Mouse (Mus musculus) limb, embryonic 12.5 days (tissue): ENCODE measurements around the gene Gng8. TPM values are rescaled to one million over a fixed set of nuclear protein-coding genes. Genes with fewer than 3 reads are reported as not detected.

Experiments
- ATAC-seq: fragments of 200-750 bp; cut with Nextera tagmentation; 2 replicates; pipeline ENCODE4 v1.8.0; 2017; ENCODE audit warnings: low read depth, moderate TSS enrichment; ENCODE audit not compliant: insufficient number of reproducible peaks, insufficient read depth, low FRiP score, low TSS enrichment
- H3K27ac ChIP-seq: fragments of 300-500 bp; sonication (generic); 2 replicates; pipeline ENCODE4 v1.5.1; 2016; ENCODE audit warnings: mild to moderate bottlenecking, moderate library complexity
- H3K27me3 ChIP-seq: fragments of 300-500 bp; sonication (generic); 2 replicates; pipeline ENCODE4 v1.6.1; 2016; ENCODE audit warnings: mild to moderate bottlenecking, moderate library complexity
- H3K36me3 ChIP-seq: fragments of 300-500 bp; sonication (generic); 2 replicates; pipeline ENCODE4 v1.6.1; 2016; ENCODE audit warnings: mild to moderate bottlenecking, moderate library complexity
- H3K4me1 ChIP-seq: fragments of 300-500 bp; sonication (generic); replicated peaks from 2 replicates; pipeline ENCODE4 v1.6.1; 2016
- H3K4me2 ChIP-seq: fragments of 300-500 bp; sonication (generic); 2 replicates; pipeline ENCODE4 v1.6.1; 2016; ENCODE audit warnings: mild to moderate bottlenecking, moderate library complexity
- H3K4me3 ChIP-seq: fragments of 300-500 bp; sonication (generic); replicated peaks from 2 replicates; pipeline ENCODE4 v1.5.1; 2016; ENCODE audit warnings: mild to moderate bottlenecking
- H3K9ac ChIP-seq: fragments of 300-500 bp; sonication (generic); replicated peaks from 2 replicates; pipeline ENCODE4 v1.6.1; 2016; ENCODE audit warnings: mild to moderate bottlenecking, moderate library complexity
- H3K9me3 ChIP-seq: fragments of 300-500 bp; sonication (generic); 2 replicates; pipeline ENCODE4 v1.6.1; 2016; ENCODE audit warnings: mild to moderate bottlenecking, moderate library complexity
- whole genome bisulfite sequencing: fragments of 180-500 bp; shearing (Covaris S2); methylation state at CpG from one replicate; pipeline ENCODE4 v1.1.7; 2016; 5-methylcytosine and 5-hydroxymethylcytosine counted together
- polyA plus RNA-seq: library from polyadenylated mRNA; unstranded; fragments of >200 nt; fragmentation: Nextera tagmentation; extraction: Ambion mirVana; gene quantifications from 2 replicates; pipeline ENCODE4 v1.2.1, GENCODE M21; 2016

Gene Gng8
- polyA plus RNA-seq, 1 experiment from 2014 or later: 13.2 TPM

DNA sequence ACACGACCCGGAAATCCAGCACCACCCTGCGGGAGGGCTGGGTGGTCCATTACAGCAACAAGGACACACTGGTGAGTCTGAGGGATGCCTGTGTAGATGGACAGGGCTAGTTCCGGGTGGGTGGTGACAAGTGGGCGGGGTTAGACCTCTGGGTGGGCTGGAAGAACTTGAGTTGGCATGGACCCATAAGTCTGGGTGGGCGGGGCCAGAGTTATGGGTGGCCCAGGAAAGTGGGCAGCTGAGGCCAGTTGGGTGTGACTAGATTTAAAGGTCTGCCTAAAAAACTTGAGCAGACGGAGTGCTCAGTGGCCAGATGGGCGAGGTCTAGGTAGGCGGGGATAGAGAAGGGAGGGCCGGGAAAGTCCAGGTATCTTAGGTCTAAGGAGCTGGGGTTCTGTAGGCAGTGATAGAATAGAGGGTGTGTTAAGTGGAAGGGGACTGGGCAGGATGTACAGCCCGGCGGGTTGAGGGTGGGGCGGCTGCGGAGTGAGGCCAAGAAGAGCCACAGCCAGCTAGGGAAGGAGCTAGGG is 38.2 kb upstream of the Gng8 start:
- peak; percentile 13; the same call in 1 of the 2 replicates for ATAC-seq

DNA sequence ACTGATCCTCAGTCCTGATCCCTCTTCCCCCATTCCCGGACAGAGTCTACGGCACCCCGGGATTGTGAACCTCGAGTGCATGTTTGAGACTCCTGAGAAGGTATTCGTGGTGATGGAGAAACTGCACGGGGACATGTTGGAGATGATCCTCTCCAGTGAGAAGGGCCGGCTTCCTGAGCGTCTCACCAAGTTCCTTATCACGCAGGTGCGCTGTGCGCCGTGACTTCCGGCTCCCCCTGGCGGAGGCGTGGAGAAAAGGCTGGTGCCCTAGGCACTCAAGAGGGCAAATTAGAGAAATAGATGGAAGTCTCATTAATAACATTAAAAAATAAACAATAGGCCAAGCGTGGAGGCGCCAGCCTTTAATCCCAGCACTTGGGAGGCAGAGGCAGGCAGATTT is 33.2 kb upstream of the Gng8 start:
- Histone ChIP-seq H3K27ac (no peak overlapping the region), H3K4me1 (no peaks in the 10 kb centered on the region), H3K9me3 (peaks cover 4% of the 10 kb centered on the region; the same call in 1 of the 2 replicates), H3K4me2 (no peak overlapping the region), H3K9ac (no peak overlapping the region), H3K36me3 (peaks cover 81% of the 10 kb centered on the region), H3K4me3 (no peak overlapping the region), H3K27me3 (no peaks in the 10 kb centered on the region)
- no peak for ATAC-seq
- 20% methylated on average over 17 of the region's 17 CpGs for WGBS

More for the DNA sequence above, 38.2 kb upstream of the Gng8 start:
- WGBS: 89% methylated on average over 14 of the region's 14 CpGs
- H3K27me3 ChIP-seq: no peaks in the 10 kb centered on the region
- H3K9me3 ChIP-seq: peaks cover 4% of the 10 kb centered on the region; the same call in 1 of the 2 replicates
- no peak overlapping the region for H3K9ac ChIP-seq
- no peaks in the 10 kb centered on the region for H3K4me1 ChIP-seq
- H3K27ac ChIP-seq: no peak overlapping the region
- H3K4me3 ChIP-seq: no peak overlapping the region
- H3K4me2 ChIP-seq: no peak overlapping the region
- peaks cover 96% of the 10 kb centered on the region for H3K36me3 ChIP-seq

DNA sequence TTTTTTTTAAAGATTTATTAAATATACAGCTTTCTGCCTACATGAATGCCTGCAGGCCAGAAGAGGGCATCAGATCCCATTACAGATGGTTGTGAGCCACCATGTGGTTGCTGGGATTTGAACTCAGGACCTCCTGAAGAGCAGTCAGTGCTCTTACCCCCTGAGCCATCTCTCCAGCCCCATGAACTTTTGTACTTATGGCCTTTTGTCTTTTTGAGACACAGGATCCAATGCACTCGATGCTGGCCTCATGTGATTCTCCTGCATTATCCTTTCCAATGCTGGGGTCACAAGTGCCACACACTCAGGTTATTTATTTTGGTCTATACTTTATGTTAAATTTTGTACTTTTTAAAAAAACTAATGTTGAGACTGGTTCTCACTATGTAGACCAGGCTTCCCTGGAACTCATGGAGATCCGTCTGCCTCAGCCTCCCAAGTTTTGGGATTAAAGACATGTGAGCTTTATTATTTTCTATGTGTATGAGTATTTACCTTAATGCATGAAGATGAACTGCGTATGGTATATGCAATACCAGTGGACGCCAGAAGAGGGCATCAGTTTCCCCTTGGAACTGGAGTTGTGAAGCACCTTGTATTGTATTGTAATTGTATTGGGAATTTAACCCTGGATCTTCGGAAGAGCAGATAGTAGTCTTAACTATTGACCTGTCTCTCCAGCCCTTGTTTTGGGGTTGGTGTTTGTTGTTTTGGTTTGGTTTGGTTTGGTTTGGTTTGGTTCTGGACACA is 31.5 kb upstream of the Gng8 start:
- Histone ChIP-seq H3K27me3 (no peaks in the 10 kb centered on the region), H3K36me3 (peaks cover 79% of the 10 kb centered on the region), H3K4me3 (no peak overlapping the region), H3K4me2 (no peak overlapping the region), H3K9ac (no peak overlapping the region), H3K4me1 (no peaks in the 10 kb centered on the region), H3K27ac (no peak overlapping the region), H3K9me3 (peaks cover 4% of the 10 kb centered on the region; the same call in 1 of the 2 replicates)
- no peak for ATAC-seq
- WGBS: 34% methylated on average over 5 of the region's 5 CpGs

DNA sequence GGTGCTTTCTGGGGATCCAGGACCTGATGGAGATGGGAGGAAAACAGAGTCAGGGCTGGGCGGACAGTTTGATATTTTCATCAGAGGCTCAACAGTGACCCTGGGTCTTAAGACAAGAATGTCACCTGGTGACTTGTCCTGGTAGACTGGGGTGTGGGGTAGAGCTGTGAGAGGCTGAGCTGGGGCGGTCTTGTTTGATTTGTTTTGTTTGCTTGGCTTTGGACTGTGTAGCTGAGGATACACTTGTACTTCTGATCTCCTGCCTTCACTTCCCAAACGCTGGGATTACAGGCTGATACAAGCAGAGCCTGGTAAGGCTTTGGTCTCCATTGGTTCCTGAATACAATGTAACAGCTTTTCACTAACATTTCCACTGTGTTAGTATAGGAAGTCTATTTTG is 24.1 kb upstream of the Gng8 start:
- no peak for ATAC-seq
- Histone ChIP-seq H3K4me1 (peaks cover 11% of the 10 kb centered on the region), H3K36me3 (peaks cover 78% of the 10 kb centered on the region), H3K4me3 (no peak overlapping the region), H3K27me3 (no peaks in the 10 kb centered on the region), H3K27ac (no peak overlapping the region), H3K9me3 (no peaks in the 10 kb centered on the region), H3K9ac (no peak overlapping the region), H3K4me2 (no peak overlapping the region)
- 91% methylated on average over 3 of the region's 3 CpGs for WGBS

DNA sequence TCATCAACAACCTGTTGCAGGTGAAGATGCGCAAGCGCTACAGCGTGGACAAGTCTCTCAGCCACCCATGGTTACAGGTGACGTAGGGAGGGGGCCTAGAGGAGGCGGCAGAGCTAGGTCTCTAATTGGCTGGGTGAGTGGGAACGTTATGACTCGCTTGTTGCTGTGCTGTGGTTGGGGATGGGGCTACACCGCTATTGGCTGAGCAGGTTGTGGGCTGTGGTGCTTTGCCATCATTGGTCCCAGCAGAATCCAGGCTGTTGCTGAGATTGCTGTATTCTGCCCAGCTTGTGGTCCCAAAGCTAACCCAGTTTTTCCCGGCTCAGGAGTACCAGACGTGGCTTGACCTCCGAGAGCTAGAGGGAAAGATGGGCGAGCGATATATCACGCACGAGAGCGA is 22.1 kb upstream of the Gng8 start:
- peaks cover 60% of the 10 kb centered on the region for H3K36me3 ChIP-seq
- H3K9me3 ChIP-seq: no peaks in the 10 kb centered on the region
- ATAC-seq: peak; percentile 83
- WGBS: 10% methylated on average over 16 of the region's 16 CpGs
- peak overlapping the region; percentile 38; the same call in 1 of the 2 replicates for H3K9ac ChIP-seq
- H3K27me3 ChIP-seq: no peaks in the 10 kb centered on the region
- peak overlapping the region; percentile 50 for H3K4me2 ChIP-seq
- H3K4me3 ChIP-seq: peak overlapping the region; percentile 30
- H3K27ac ChIP-seq: peak overlapping the region; percentile 78
- H3K4me1 ChIP-seq: peaks cover 11% of the 10 kb centered on the region

DNA sequence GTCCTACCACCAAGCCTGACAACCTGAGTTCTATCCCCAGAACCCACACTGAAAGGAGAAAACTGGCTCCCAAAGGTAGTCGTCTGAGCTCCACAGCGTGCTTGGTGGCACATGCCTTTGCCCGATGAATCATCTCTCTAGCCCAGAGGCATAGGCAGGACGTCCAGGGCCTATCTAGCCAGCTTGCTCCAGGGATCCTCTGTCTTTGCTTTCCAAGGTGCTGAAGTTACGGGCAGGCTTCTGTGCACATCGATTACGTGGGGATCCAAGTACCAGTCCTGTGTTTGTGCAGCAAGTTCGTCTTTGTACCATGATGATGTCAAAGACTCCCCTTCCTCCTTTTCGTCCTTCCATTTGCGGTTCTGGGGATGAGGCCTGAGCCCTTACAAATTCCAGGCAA is 20.0 kb upstream of the Gng8 start:
- Histone ChIP-seq H3K4me1 (peaks cover 11% of the 10 kb centered on the region), H3K9me3 (no peaks in the 10 kb centered on the region), H3K4me3 (no peak overlapping the region), H3K27me3 (no peaks in the 10 kb centered on the region), H3K36me3 (peaks cover 40% of the 10 kb centered on the region), H3K9ac (no peak overlapping the region), H3K4me2 (no peak overlapping the region), H3K27ac (no peak overlapping the region)
- ATAC-seq: no peak
- 81% methylated on average over 10 of the region's 10 CpGs for WGBS

DNA sequence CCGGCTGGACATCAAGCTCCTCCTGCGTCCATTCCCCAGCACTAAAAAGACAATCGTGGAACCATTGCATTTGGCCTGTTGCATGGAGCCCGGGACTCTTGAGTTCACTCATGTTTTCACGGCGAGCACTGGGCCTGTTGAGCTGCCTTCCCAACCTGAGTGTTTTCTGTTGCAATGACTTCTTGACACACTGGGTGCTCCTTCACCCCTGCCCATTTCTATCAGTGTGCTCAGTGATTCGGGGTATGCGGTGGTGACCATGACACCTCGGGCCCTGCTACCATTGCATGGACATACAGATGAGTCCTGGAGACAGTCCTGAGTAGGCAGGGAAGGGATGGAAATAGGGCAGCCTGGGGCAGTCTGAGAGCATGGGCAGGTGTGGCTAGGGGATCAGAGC is 19.1 kb upstream of the Gng8 start:
- H3K27ac ChIP-seq: peak overlapping the region; percentile 12; the same call in 1 of the 2 replicates
- no peak overlapping the region for H3K4me2 ChIP-seq
- H3K27me3 ChIP-seq: no peaks in the 10 kb centered on the region
- no peaks in the 10 kb centered on the region for H3K9me3 ChIP-seq
- H3K4me1 ChIP-seq: peaks cover 18% of the 10 kb centered on the region
- no peak overlapping the region for H3K4me3 ChIP-seq
- no peak overlapping the region for H3K9ac ChIP-seq
- H3K36me3 ChIP-seq: peaks cover 31% of the 10 kb centered on the region
- ATAC-seq: no peak
- 93% methylated on average over 9 of the region's 9 CpGs for WGBS

DNA sequence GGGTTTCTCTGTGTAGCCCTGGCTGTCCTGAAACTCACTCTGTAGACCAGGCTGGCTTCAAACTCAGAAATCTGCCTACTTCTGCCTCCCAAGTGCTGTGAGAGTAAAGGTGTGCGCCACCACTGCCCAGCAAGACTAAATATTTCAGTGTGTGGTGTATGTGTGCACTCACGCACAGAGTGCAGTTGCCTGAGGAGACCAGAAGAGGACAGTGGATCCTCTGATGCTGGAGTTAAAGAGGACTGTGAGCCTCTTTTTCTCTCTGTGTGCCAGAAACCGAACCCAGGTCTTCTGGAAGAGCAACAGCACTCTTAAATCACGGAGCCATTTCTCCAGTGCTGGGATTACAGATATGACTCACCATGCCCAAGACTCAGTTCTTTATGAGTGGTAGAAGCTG is 18.2 kb upstream of the Gng8 start:
- Histone ChIP-seq H3K36me3 (peaks cover 30% of the 10 kb centered on the region), H3K27me3 (no peaks in the 10 kb centered on the region), H3K4me1 (peaks cover 19% of the 10 kb centered on the region), H3K4me3 (no peak overlapping the region), H3K9me3 (no peaks in the 10 kb centered on the region), H3K4me2 (no peak overlapping the region), H3K27ac (no peak overlapping the region), H3K9ac (no peak overlapping the region)
- WGBS: 97% methylated on average over 4 of the region's 4 CpGs
- no peak for ATAC-seq

DNA sequence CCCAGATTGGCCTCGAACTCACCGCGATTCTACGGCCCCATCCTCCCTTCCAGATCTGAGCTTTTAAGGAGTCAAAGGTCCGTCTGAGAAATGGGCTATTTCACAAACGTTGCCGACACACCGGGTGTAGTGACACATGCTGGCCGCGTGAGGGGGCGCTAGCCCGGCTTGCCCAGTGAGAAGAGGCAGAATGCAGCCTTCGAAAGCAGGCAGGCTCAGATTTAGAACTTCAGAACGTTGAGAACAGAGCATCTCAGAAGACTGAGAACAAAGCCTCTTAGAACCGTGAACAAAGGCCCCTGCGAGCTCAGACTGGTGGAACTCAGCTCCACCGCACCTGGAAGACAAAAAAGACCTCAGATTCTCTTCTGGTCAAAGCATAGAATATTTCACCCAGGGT is 17.4 kb upstream of the Gng8 start:
- Histone ChIP-seq H3K36me3 (peaks cover 33% of the 10 kb centered on the region), H3K9ac (peak overlapping the region; percentile 38), H3K4me2 (peak overlapping the region; percentile 44), H3K4me3 (peak overlapping the region; percentile 88), H3K4me1 (peaks cover 24% of the 10 kb centered on the region), H3K9me3 (no peaks in the 10 kb centered on the region), H3K27me3 (no peaks in the 10 kb centered on the region), H3K27ac (peak overlapping the region; percentile 93)
- WGBS: 4% methylated on average over 17 of the region's 17 CpGs
- ATAC-seq: no peak

DNA sequence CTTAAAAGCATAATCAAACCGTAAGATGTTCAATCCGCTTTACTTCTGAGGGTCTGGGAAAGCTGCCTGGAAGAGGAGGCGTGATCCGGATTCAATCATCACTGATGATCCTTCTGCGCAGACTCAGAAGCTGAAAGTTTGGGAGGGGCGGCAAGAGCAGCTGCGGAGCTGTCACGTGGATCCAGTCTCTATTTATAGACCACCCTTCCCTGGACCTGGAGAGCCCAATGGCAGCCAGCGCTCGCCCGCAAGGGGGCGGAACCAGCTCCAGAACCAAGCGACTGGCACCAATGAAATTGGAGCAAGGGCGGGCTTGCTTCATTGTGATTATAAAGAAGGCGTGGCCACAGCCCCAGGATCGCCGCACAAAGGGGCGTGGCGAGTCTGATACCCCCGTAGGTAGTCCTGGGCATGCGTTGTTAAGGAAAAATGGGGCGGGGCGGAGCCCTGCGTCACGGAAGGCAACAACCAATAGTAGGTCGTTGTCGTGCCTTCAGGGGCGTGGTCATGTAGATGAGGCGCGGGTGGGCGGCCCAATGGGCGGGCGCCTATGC is 16.8 kb upstream of the Gng8 start:
- peak overlapping the region; percentile 92 for H3K9ac ChIP-seq
- peak; percentile 92 for ATAC-seq
- peaks cover 26% of the 10 kb centered on the region for H3K4me1 ChIP-seq
- H3K4me3 ChIP-seq: peak overlapping the region; percentile 88
- no peaks in the 10 kb centered on the region for H3K9me3 ChIP-seq
- under 1% methylated on average over 33 of the region's 33 CpGs for WGBS
- peak overlapping the region; percentile 96 for H3K27ac ChIP-seq
- H3K27me3 ChIP-seq: no peaks in the 10 kb centered on the region
- H3K36me3 ChIP-seq: peaks cover 35% of the 10 kb centered on the region
- peak overlapping the region; percentile 83 for H3K4me2 ChIP-seq

DNA sequence AGATGAGACGGTGACA is 16.5 kb upstream of the Gng8 start, which contains the start of gene Dact3:
TSS of gene Dact3 (plus strand) at position 8 of the 16 bp plus-strand sequence.
- H3K4me2 ChIP-seq: peak within 1 kb of the TSS; percentile 83
- peaks cover 26% of the 10 kb centered on the region for H3K4me1 ChIP-seq
- ATAC-seq: no peak
- H3K27me3 ChIP-seq: no peaks in the 10 kb centered on the region
- H3K27ac ChIP-seq: peak within 1 kb of the TSS; percentile 96
- no peaks in the 10 kb centered on the region for H3K9me3 ChIP-seq
- H3K36me3 ChIP-seq: peaks cover 32% of the 10 kb centered on the region
- H3K4me3 ChIP-seq: peak within 1 kb of the TSS; percentile 88
- 0% methylated on average over 1 of the region's 1 CpGs for WGBS
- peak within 1 kb of the TSS; percentile 92 for H3K9ac ChIP-seq

DNA sequence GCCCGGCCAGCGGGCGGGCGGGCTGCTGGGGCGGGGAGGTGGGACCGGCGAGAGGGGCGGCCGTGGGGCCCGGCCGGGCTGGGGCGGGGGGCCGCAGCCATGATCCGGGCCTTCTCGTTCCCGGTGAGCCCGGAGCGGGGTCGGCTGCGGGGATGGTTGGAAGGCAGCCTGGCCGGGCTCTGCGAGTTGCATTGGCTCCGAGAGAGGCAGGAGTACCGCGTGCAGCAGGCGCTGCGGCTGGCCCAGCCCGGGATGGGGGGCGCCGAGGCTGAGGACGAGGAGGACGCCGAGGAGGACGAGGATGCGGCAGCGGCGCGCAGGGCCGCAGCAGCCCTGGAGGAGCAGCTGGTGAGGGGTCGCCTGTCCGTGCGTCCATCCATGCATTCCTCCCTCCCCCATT is 16.3 kb upstream of the Gng8 start:
- H3K36me3 ChIP-seq: peaks cover 32% of the 10 kb centered on the region
- 0% methylated on average over 32 of the region's 42 CpGs for WGBS
- no peaks in the 10 kb centered on the region for H3K9me3 ChIP-seq
- peak overlapping the region; percentile 83 for H3K4me2 ChIP-seq
- peaks cover 27% of the 10 kb centered on the region for H3K4me1 ChIP-seq
- no peak for ATAC-seq
- H3K27me3 ChIP-seq: no peaks in the 10 kb centered on the region
- H3K4me3 ChIP-seq: peak overlapping the region; percentile 88
- H3K27ac ChIP-seq: peak overlapping the region; percentile 96
- H3K9ac ChIP-seq: peak overlapping the region; percentile 92
